Mouse (Mus musculus): ENCODE measurements at regions not wholly inside any gene's neighbourhood (a gene's known extent, or its start where the extent isn't known, plus 50 kb on each side); places are given as distances from the start of the nearest gene placed in this dataset.

DNA sequence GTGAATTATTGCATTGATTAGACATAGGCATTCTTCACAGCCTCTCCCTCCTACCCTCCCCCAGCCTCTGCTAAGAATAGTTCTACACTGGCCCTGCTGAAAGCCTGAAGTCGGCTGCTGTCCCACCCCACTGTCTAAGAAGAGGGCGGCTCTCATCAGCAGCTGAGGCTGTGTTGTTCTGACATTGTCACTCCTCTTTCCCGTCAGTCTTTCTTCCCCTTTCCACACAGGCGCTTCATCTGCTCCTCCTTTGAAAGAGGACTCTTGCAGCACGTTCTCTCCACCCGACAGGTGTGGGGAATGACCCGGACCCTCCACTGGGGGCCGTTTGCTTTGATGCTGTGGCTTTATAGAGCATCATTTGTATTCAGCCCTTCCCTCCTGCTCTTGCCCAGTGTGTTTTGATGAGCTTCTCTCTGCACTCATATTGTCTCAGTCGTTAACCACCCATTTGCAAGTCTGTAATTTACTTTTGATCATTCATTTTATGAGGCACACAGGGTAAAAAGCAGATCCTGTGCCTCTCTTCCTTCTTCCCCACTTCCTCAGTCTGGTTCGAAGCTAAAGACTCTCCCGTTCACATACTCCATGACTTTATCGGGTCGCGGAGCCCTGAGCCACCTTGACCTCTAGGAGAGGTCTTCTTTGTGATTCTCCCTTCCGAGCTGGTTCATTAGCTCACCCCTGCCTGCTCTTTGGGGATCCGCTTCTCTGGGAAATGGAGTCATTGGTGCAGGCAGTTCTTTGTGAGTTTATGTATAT lies 142.2 kb upstream of the Snx19 start:
- TF ChIP-seq CTCF (IDR thresholded peaks at IDR 0.05; ENCODE audit: low read depth, low read length) (no peak), TAL1 (conservative IDR thresholded peaks at IDR 0.05; ENCODE audit: low read depth, low read length) (no peak), GATA1 (IDR thresholded peaks at IDR 0.05; ENCODE audit: borderline replicate concordance, low read length) (no peak), GATA2 (IDR thresholded peaks at IDR 0.05; ENCODE audit: borderline replicate concordance, low read depth, low read length) (no peak), POLR2AphosphoS5 (IDR thresholded peaks at IDR 0.05; ENCODE audit: insufficient replicate concordance, low read depth, low read length) (no peak)

Data from G1E (cell line).